Mouse (Mus musculus): ENCODE results near the gene Ext2.
A peak's percentile ranks its signal among the peaks of the same experiment; 100 is the strongest.

The Ext2 gene

GRCm38 (mm10) chr2:93822045-93822749 is at the start of gene Ext2:
TSS of gene Ext2 (minus strand) at chr2:93822568.
- peak; percentile 89 for DNase-seq

DNA sequence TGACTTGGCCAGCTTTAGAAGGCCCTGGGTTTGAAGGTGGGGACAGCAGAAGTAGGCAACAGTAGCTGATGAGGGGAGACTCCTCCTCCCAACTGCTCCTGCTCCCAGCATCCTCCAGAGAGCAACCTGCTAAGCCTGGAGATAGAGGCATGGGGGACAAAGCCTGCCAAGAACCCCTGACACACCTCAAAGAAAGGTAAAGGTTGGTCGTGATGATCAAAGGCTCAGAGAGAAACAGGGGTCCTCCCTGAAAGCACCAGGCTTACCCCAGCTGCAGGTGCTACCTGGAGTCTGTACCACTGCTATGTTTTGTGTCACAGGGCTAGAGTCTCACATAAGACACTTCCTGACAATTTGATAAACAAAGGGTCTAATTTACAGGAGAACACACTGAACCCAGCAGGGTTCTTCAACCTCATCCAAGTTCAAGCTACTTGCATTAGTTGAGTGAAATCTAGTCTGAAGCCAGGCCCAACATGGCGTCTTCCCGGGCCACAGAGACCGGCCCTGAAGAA is 49.1 kb upstream of the Ext2 start:
- DNase-seq, result no peak

- peak; percentile 83 for DNase-seq
Measured at GRCm38 (mm10) chr2:93870842-93871241, 48.5 kb upstream of the Ext2 start.

- no peak for DNase-seq
Measured at GRCm38 (mm10) chr2:93869107-93869600, 46.8 kb upstream of the Ext2 start, which contains the start of gene Accsl. TSS of gene Accsl (minus strand) at chr2:93869157.

GRCm38 (mm10) chr2:93868566-93868965 is 46.2 kb upstream of the Ext2 start:
- no peak for DNase-seq

GRCm38 (mm10) chr2:93863229-93863628 is 40.9 kb upstream of the Ext2 start:
- DNase-seq, result no peak

DNA sequence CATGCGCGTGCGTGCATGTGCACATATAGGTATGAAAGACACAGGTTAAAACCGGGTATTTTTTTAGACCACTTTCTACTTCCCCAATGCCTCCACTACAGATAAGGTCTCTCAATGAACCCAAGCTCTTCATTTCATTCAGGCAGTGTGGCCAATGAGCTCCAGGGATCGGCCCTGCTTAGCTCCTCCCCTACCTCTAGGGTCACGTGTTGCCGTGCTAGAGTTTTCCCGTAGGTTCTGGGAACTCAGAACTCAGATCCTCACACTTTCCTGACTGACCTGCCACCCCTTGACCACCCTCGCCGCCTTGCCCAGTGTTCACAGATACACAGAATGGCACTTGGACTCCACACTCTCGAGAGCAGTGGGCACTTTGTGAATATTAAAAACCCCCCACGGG is 36.5 kb upstream of the Ext2 start:
- DNase-seq, result no peak

- DNase-seq, result no peak
Measured at GRCm38 (mm10) chr2:93851303-93851702, 28.9 kb upstream of the Ext2 start.

- peak; percentile 28 for DNase-seq
Measured at GRCm38 (mm10) chr2:93850317-93850944, 28.1 kb upstream of the Ext2 start.

DNA sequence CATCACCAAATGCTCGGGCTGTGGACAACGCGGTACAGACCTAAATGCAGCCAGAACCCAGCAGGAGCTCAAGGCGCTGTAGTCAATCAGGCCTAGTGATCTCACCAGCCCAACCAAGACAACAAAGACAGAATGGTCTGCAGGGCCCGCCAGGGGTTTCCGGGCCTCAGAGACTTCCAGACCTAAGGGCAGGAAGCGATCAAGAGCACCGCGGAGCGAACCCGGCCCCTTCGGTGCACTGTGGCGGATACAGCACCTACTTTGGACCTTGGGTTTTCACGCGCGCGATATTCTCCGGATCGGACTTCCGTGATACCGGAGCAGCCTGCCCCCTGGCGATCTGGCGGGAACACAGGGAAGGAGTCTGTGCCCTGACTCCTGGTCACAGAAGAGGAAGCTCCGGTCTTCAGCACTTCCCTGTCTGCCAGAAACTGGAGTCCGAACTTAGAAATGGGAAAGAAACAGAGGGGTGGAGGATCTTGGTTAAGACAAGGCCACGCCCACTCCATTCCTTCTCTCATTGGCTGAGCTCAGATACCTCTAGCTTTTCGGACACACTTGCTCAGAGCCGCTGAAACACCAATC is 27.2 kb upstream of the Ext2 start, which contains the start of gene Accs:
TSS of gene Accs (minus strand) at position 439 of the 585 bp plus-strand sequence.
- DNase-seq, result peak; percentile 89

DNA sequence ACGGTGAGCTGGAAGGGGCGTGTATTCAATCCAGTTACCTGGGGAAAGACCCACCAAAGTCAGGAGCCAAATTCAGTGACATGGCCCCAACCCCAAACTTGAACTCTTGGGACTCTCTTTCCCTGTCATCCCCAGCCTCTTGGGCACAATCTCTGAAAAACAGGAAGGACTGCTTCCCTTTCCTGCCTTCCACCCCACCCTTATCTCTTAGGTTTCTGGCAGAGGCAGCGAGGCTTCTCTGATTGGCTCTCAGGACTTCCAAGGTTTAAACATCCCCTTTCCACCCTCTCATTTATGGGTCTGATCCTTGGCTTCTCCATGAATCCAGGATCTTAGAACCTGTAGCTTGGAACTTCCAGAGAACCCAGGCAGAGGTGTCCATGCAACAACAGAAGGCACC is 19.0 kb upstream of the Ext2 start:
- peak; percentile 10 for DNase-seq

GRCm38 (mm10) chr2:93840109-93840508 is 17.7 kb upstream of the Ext2 start:
- no peak for DNase-seq

DNA sequence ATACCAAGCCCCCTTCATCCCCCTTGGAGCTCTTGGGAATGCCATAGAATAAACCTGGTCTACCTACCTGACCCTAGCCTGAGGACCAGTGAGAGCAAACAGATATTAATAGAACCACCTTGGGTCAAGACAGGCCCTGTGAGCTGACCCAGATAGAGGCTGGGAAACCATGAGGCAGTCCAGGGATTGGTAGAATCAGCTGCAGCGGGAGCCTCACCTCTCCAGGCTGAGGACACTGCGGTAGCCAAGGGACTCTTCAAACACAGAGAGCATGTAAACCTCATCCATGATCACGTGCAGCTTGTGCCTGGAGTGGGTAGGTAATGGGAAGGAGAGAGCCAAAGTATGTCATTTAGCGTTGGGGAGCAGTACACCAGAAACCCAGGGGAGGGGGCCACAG is 16.6 kb upstream of the Ext2 start:
- DNase-seq, result no peak

DNA sequence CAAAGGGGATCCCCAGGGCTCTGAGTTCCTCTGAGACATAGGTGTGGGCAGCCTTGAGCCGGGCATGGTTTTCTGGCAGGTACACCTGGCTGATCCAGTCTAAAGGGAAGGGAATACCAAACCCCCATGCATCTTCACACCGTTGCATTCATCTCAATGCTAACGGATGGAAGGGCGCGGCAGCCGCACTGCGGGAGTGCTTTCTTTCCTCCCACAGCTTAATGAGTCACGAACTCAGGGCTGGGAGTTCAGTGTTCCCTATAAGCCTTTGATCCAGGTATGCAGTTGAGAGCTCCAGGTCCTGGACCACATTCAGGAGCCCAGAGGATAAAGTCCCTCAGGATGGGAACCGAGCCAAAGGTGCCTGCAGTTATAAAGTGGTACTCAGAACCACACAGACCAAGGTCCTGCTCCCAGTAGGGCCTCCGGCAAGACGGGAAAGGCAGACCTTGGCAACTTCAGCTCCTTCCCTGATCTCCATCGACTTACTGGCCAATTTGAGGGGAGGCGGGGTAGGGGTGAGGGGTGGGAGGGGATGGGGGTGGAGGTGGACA is 13.9 kb upstream of the Ext2 start:
- no peak for DNase-seq

- no peak for DNase-seq
Measured at GRCm38 (mm10) chr2:93835596-93835995, 13.2 kb upstream of the Ext2 start.

- peak; percentile 94 for DNase-seq
Measured at GRCm38 (mm10) chr2:93823519-93823918, 1.2 kb upstream of the Ext2 start.

GRCm38 (mm10) chr2:93817791-93818190 is 4.6 kb downstream of the Ext2 start:
- no peak for DNase-seq

DNA sequence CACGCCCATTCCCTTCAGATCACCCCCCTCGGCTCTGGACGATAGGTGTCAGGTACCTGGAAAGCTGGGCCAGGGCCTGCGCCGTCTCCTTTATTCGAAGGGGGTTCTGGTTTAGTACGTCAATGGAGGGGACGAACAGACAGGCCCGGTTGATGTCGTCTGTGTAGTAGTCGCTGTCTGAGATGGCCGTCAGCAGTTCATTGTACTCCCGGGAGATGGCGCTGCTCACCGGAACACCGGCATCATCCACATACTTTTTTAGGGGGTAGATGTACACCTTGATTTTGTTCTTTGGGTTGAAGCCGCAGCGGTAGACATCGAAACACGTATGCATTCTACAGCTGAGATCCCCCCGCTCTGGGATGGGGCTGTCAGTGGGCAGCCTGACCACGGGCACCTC is 9.0 kb downstream of the Ext2 start:
- no peak for DNase-seq

DNA sequence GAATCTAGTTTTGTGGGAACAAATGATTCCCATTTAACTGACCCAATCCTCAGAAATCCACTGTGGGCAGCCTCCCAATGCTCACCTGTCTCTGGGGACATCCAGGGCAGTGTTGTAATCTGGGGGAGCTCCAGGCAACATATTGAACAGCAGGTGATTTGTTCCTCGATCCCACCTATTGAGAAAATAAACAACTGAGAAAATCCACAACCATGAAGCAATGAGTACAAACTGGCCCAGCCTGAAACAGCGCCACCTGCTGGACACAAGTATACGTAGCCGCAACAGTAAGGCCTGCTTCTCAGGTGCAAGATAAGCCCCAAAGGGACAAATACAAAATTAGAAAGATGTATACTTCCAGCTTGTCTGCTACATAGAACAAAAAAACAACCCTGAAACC is 10.6 kb downstream of the Ext2 start:
- peak; percentile 75 for DNase-seq

DNA sequence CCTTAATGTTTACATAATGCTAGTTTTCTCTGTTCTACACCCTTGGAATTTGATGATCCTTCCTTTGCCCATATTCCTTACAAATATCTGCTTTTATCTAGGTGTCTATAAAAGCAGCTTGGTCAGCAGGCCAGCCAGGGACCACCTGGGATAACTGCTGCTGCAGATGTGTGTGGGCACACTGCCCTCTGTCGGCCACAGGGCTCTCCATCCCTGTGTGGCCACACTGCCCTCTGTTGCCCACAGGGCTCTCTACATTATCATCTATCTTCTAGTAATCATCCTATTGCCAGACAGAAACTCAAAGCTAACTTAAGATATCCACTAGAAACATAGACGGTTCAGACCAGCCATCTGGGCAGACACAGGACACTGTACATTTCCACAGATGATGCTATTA is 12.4 kb downstream of the Ext2 start:
- peak; percentile 65 for DNase-seq

DNA sequence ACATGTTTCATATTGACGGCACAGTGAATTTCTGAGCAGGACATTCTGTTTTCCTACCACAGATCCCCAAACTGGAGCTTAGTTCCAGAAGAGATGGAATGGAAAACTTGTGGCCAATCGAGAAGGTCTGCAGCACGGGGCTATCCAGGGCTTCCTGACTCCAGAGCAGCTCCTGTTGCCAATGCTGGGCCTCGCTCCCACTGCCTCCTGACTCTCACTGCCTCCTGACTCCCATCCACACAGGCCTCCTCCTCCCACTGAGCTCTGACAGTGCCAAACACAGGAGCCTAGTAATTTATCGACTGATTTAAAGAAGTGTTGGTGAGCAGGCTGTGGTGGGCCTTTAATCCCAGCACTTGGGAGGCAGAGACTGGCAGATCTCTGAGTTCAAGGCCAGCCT is 14.3 kb downstream of the Ext2 start:
- no peak for DNase-seq

- DNase-seq, result no peak
Measured at GRCm38 (mm10) chr2:93807440-93807839, 14.9 kb downstream of the Ext2 start.

GRCm38 (mm10) chr2:93806487-93807201 is 15.7 kb downstream of the Ext2 start:
- DNase-seq, result no peak
